Mouse (Mus musculus): Measurements from ENCODE around the gene Ces4a.

- TF ChIP-seq CTCF (IDR thresholded peaks at IDR 0.05; ENCODE audit: low read depth, low read length): no peak
- no peak for TF ChIP-seq POLR2A (IDR thresholded peaks at IDR 0.05; ENCODE audit: insufficient read depth, low read length)
- no peak for TF ChIP-seq EP300 (IDR thresholded peaks at IDR 0.05; ENCODE audit: insufficient read depth, low read depth, low read length)
Measured at GRCm38 (mm10) chr8:105178211-105178800, 46.7 kb downstream of the Ces4a start.

All from ES-Bruce4 (cell line).